Mouse (Mus musculus): ENCODE data around the gene Gng13.
A peak's percentile ranks its signal among the peaks of the same experiment; 100 is the strongest.
"Not testable (repeated sequence)": the region's sequence is repeated elsewhere in the genome, so short reads cannot be mapped to it uniquely, and the experiment has no call there.

Gene Gng13

DNA sequence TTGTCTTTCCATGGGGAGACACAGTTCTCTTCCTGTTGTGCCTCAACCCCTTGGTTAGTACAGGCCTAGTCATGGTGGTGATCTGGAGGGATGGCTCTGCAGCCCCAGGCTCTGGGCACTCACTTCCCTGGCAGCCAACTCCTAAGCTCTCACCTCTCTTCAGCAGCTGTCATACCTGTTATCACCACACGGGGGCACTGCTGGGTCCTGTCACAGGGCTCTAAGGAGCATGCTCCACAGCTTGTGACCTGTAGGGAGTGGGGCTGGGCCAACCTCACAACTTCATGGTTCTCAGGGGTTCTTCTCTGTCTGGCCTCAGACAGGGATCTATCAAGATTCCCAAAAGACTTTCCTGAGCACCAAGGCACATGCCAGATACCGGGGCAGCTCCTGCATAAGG lies 15.1 kb downstream of the Gng13 start:
- peak; percentile 59 for DNase-seq (ENCODE audit: low read depth, low spot score)

DNA sequence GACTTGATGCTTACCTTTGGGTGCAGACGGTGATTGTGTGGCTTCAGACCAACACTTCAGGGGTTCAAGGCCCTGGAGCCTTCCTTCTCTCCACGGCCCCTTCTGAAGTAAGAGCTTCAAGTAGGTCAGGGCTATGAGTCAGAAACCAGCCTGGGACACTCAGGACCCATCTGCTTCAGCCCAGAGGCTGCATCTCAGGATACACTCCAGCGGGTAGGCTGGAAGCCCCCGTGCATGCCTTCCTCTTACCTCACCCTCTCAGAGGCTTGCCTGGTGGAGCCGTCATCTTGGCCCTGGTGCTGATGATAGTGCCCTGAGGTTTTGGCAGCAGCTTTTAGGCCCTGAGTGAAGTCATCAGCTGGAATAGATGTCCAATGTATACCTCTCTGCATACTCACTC lies 18.3 kb downstream of the Gng13 start:
- DNase-seq (ENCODE audit: low read depth, low spot score), result no peak

DNA sequence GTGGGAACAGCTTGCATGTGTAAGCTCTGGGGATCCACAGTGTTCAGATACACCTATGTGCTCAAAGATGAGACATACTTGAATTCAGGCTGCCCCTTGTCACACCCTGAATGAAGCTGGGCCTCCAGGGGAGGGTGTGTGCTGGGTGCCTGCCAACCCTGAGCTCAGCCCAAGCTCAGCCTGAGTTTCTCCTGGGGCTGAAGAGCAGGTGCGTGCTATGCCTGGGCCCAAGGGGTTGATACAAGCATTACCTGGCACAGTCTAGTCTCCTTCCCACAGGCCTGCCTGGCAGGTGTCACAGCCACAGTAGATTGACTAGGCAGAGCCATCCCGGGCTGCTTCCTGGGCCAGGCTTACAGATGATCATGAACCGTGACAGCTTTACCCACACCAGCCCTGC lies 18.8 kb downstream of the Gng13 start, which contains the start of gene Mslnl:
TSS of gene Mslnl (plus strand) at position 298 of the 400 bp plus-strand sequence.
- DNase-seq (ENCODE audit: low read depth, low spot score), result no peak

DNA sequence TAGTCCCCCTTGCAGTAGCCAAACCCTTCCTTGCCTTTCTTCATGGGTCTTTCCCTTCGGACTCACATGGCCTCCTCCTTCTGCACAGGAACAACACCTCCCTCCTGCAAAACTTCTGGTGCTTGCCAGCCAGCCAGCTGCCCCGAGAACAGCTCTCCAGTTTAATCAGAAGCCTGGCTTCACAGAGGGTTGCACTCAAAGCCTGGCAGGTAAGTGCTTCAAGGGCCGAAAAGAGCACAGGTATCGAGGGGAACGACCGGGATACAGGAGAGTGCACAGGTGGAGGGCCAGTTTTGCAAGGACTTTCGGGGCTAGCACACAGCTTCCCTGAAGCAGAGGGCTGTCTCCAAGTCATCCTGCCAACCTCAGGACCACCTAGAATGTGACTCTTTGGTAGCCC lies 21.9 kb downstream of the Gng13 start:
- no peak for DNase-seq (ENCODE audit: low read depth, low spot score)

DNA sequence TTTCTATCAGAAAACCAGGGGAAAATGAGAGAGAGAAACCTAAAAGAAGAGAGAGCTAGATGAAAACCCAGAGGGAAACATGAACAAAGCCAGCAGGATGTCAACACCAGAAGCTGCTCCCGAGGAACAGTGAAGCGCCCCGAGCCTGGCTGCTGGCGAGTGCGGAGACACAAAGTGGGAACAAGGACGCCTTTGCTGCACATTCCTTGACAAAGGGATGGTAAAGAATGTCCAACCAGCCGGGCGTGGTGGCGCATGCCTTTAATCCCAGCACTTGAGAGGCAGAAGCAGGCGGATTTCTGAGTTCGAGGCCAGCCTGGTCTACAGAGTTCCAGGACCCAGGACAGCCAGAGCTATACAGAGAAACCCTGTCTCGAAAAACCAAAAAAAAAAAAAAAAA lies 24.5 kb downstream of the Gng13 start:
- DNase-seq (ENCODE audit: low read depth, low spot score), result not testable (repeated sequence)

DNA sequence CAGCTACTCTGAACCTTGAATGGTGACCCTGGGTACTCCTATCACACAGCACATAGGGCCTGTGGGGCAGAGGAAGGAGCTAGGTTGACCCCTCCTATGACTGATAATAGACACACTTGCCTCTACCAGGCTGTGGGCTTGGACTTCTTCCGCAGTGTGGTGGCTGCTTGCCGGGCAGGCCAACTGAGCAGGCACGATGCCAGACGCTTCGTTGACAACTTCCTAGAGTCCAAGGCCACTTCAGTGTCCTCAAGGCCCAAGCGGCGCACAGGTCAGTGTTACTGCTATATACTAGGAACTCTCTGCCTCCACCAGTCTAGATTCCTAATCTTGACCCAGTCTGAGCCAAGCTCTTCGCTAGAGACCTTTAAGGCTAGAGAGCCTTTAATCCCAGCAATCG lies 26.9 kb downstream of the Gng13 start:
- DNase-seq (ENCODE audit: low read depth, low spot score), result no peak

DNA sequence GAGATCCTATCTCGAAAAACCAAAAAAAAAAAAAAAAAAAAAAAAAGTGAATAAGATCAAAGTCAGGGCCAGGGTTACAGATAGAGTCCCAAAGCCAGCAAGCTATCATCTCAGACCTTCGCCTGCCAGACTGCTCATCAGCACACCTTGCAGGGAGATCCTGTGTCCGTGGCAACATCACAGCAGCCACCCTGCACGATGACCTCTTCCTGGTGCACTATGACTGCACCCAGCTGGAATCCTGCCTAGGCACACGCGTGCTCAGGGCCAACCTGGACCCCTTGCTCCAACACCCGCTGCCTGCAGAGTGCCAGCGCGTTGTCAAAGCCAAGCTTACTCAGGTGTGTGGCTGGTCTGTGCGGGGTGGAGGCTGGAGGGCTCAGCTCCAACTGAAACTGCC lies 27.3 kb downstream of the Gng13 start:
- DNase-seq (ENCODE audit: low read depth, low spot score), result no peak

DNA sequence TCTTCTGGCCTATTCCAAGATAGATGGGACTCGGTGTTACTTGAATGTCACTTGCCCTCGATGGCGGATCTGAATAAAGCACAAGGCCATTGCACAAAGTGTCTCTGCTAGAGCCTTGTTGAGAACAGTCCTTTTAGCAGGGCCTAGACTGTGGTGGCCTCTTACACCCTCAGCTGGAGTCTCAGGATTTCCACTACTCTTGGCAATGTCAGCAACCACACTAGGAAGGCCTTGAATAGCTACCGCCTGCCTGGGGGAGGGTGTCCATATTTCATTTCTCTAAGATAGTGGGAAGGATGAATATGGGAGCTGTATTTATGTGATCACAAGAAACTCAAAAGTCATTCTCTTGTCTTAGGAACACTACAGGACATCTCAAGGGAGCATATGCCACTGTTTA lies 31.3 kb downstream of the Gng13 start:
- no peak for DNase-seq (ENCODE audit: low read depth, low spot score)

DNA sequence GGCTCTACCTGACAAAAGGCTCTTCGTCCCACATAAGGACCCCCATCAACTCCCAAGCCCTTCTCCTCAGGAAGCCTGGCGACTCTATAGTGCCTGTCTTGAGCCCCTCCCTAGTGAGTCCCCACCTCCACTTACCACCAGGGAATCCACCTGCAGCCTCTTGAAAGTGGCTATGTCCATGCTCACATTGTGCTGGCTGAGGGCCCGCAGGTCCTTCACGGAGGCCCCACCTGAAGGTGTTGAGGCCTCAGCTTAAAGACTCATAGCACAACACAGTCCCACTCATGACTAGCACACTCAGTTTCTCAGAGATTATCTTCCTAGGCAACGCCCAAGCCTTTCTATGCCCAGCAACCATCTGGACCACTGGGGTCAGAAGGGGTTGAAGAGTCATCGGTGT lies 32.3 kb downstream of the Gng13 start:
- no peak for DNase-seq (ENCODE audit: low read depth, low spot score)

DNA sequence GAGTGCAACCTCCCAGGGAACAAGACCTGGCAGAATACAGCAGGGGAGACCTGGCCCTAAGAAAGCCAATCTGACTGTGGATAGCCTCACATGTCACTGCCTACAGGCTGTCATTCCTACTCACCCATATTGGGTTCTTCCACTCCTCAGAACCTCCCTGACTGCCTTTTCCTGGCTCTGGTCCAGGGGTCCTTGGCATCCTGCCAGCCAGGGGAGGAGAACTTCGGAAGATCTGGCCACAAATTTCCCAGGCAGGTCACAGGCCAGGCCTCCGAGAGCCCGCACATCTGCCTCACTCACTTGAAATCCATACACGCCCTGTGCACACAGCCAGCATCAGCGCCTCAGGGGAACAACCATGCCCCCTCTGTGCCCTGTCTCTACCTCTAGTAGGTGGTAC lies 34.5 kb downstream of the Gng13 start:
- DNase-seq (ENCODE audit: low read depth, low spot score), result no peak

DNA sequence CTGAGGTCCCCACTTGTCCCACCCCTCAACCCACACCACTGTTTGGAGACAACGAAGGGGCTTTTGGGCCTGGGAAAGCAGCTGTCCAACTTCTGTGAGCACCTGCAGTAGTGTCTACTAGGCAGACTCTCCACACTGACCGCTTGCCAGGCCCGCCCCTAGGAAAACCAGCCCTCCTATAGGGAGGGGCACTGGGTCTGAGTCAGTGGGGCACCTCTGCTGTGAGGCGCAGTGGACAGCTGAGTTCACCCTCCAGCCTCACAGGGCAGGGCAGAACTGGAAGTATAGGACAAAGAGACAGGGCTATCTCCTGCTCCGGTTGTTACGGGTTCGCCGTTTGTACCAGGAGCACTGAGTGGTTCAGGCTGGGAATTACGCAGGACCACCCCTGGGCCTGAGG lies 37.3 kb downstream of the Gng13 start, which contains the start of gene Msln:
TSS of gene Msln (minus strand) at position 138 of the 400 bp plus-strand sequence.
- no peak for DNase-seq (ENCODE audit: low read depth, low spot score)

DNA sequence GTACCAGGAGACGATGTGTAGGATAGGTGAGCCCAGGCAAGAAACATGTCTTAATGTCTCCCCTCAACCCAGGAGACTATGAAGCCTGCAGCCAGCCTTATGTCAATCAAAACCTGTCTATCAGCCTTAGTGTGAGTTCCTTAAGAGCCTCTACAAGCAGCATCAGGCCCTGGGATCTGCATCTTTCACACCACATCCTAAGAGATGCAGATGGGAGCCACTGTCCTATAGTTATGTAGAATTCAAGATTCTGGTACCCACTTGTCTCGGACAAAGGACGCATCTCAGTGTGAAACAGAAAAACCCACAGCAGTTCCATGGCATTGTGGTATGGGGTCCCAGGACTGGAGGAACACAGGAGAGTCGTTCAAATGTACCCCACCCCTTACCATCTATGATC lies 38.1 kb downstream of the Gng13 start:
- no peak for DNase-seq (ENCODE audit: low read depth, low spot score)

DNA sequence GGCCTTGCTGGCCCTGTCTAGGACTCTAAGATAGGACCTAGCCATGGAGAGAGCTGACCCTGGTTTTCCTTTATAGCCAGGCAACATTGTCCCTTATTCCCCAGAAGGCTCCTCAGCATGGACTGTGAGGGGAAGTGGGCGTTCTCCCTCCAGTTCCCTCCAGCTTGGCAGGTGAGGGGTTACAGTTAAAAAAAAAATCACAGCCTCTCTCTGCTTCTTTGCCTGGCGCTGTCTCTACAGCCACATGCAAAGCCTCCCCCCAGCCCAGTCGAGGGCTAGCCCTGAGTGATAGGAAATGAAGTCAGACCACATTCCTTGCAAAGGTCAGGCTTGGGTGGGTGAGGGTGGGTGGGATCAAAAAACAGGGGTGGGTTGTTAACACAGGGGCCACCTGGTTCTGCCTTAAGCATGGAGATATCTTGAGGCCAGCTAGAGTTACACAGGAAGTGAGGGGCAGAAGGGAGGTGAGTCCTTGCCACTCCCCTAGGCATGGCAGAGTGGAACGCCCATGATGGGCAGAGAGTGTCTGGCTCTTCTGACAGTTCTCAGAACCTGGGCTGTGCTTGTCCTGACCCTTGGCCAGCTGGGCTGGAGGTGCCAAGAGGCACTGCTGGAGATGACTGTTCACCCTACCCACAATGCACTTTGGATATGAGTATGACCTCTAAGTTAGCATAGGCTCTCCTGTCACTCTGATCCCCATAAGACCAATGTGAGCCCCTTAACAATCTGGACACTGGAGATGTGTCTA lies 38.8 kb downstream of the Gng13 start:
- DNase-seq (ENCODE audit: low read depth, low spot score), result no peak

DNA sequence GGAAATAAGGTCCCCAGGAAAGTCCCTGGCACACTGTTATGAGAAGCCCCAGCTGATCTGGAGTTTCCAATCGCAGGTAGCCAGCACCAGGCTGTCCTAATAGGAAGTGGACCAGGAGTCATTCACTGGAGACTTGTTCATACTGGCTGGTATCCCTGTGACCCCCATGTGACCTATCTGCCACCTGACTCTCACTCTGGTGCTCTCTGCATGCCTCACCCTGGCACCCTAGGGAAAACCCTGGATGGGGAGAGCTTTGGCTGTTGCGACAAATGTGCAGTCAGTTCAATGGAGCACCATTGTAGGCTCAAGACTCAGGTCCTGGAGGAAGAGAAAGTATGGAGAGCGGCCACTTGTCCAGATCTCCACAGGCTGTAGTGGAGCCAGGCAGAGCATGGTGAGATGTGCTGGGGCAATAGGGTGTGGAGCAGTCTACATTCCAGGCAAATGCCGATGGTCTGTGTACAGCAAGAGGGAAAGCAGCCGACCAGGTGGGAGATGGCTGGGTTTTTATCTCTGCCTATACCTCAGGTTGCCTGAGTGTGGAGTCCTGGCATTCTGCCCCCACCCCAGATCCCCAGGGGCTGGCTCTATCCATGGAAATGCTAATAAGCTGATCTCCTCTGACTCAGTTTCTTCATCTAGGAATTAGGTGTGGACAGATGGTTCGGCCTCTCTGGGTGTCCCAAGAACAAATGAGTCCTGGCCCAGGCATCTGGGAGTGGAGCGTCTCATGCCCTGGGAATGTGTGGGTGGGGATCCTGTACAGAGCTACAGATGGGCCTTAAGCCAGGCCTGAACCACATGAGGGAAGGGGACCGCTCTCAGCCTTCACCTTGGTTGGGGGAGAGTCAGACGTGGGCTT lies 39.6 kb downstream of the Gng13 start:
- DNase-seq (ENCODE audit: low read depth, low spot score), result no peak

DNA sequence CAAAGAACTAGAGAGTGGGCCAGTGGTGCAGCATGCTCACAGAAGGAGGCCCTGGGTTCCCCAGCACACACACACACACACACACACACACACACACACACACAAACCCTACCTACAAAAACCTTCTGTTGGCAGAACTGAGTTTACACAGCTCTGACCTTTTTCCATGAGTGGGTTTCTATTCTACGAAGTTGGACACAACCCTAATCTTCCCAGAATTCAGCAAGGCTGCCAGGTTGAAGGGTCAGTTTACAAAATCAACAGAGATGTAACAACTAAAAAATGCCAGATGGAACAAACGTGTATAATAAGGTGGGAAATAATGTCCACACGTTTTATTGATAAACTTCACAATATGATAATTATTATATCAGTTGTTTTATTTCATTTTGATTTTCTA lies 40.7 kb downstream of the Gng13 start:
- no peak for DNase-seq (ENCODE audit: low read depth, low spot score)

DNA sequence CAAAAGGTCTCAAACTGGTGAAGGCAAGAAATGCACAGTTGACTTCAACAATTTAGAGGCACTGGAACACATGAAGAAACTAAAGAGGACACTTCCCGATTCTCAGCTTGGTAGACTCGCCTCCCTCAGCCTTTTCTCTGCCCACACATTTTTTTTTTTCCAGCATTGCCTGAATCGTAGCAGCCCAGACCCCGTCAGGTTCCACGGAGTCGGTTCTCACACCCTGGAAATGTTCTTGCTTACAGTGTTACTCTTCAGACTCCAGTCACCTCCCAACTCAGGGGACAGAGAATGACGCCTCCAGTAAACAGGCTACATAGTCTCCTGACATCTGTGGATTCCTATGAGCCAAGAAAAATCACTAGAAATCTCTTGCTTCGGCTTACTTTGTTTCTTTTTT lies 43.2 kb downstream of the Gng13 start:
- DNase-seq (ENCODE audit: low read depth, low spot score), result peak; percentile 57

DNA sequence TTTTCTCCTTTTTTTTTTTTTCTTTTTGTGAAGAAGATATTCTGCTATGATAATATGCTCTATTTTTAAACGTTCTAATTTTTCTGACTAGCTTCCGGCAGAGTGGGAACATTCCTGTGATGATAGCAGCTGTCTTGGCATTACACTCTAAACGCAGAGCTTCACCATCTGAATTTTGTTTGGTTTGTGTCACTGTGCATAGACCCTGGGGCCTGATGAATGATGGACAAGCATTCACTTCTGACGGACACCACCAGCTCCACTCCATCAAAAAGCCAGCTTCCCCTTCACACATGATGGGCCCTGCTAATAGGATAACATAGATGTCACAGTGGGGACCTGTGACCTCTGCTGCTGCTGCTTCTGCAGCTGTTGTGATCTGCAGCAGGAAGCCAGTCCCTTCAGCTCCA lies 44.6 kb downstream of the Gng13 start:
- peak; percentile 84 for DNase-seq (ENCODE audit: low read depth, low spot score)

DNA sequence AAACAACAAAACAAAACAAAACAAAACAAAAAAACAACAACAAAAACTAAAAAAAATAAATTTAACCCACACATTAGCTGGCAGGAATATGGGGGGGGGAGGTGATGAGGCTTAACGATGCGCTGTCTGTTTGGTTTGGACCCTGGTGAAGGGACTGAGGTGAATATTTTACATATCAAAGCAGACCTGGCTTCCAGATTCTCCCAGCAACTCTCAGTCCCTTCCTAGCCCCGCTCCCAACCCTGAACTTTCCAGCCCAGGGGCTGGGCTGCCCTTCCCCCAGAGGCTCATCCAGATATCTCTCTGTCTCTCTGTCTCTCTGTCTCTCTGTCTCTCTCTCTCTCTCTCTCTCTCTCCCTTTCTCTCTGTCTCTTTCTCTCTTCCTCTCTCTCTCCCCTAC lies 45.6 kb downstream of the Gng13 start:
- DNase-seq (ENCODE audit: low read depth, low spot score), result no peak

DNA sequence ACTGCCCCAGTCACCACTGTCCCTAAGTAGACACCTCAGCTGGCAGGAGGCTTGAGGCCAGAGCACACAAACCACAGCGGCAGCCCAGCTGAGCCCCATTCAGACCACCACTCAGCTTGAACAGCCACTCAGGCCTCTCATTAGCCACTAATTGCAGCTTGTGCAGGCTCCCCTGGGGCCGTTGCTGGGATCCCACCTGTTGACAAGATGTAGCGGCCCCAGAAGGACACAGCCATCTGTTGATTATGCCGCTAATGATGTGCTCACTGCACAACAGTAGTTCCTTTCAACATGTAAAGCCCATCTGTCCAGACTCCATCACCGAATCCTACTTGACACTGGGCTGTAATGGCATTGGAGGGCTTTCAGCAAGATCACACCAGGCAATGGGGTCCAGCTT lies 48.9 kb downstream of the Gng13 start:
- no peak for DNase-seq (ENCODE audit: low read depth, low spot score)

All from telencephalon, adult 2 months (tissue).